Mouse (Mus musculus): ENCODE measurements around the gene Lipa. TPM values are rescaled to one million over a fixed set of nuclear protein-coding genes. Genes with fewer than 3 reads are reported as not detected.

The Lipa gene
- polyA plus RNA-seq, 1 experiment: 16.4 TPM

GRCm38 (mm10) chr19:34471703-34472102 is 55.6 kb downstream of the Lipa start:
- no peak for DNase-seq (ENCODE audit: extremely low spot score in 1 of 2, low spot score in 1 of 2)

GRCm38 (mm10) chr19:34468794-34469193 is 58.5 kb downstream of the Lipa start:
- no peak for DNase-seq (ENCODE audit: extremely low spot score in 1 of 2, low spot score in 1 of 2)

- DNase-seq (ENCODE audit: extremely low spot score in 1 of 2, low spot score in 1 of 2): no peak
Observed at GRCm38 (mm10) chr19:34468216-34468615, 59.1 kb downstream of the Lipa start.

- DNase-seq (ENCODE audit: extremely low spot score in 1 of 2, low spot score in 1 of 2): no peak
Observed at GRCm38 (mm10) chr19:34464453-34464852, 62.8 kb downstream of the Lipa start.

- DNase-seq (ENCODE audit: extremely low spot score in 1 of 2, low spot score in 1 of 2): no peak
Observed at GRCm38 (mm10) chr19:34461451-34462019, 65.7 kb downstream of the Lipa start.

GRCm38 (mm10) chr19:34450784-34451370 is 76.4 kb downstream of the Lipa start:
- no peak for DNase-seq (ENCODE audit: extremely low spot score in 1 of 2, low spot score in 1 of 2)

- DNase-seq (ENCODE audit: extremely low spot score in 1 of 2, low spot score in 1 of 2): no peak
Observed at GRCm38 (mm10) chr19:34448851-34449250, 78.4 kb downstream of the Lipa start.

GRCm38 (mm10) chr19:34445410-34446012 is 81.8 kb downstream of the Lipa start:
- no peak for DNase-seq (ENCODE audit: extremely low spot score in 1 of 2, low spot score in 1 of 2)

GRCm38 (mm10) chr19:34444785-34445184 is 82.5 kb downstream of the Lipa start:
- DNase-seq (ENCODE audit: extremely low spot score in 1 of 2, low spot score in 1 of 2): no peak

Other genes with a start within 250 kb of the Lipa start
- gene Fas, start 236.8 kb downstream of the Lipa start, polyA plus RNA-seq (2012; rRNA removed): 1.3 and 2.0 TPM in 2 replicates
- 0.98 and 2.3 TPM in 2 replicates for gene Ch25h, start 52.3 kb downstream of the Lipa start, polyA plus RNA-seq (2012; rRNA removed)
- gene Ifit2, start 23.2 kb upstream of the Lipa start, polyA plus RNA-seq (2012; rRNA removed): 7.0 and 7.3 TPM in 2 replicates
- 18.0 and 25.6 TPM in 2 replicates for gene Ifit3, start 56.1 kb upstream of the Lipa start, polyA plus RNA-seq (2012; rRNA removed)
- 2.0 and 2.7 TPM in 2 replicates for gene Ifit1bl1, start 74.5 kb upstream of the Lipa start, polyA plus RNA-seq (2012; rRNA removed)
- 8.1 and 8.4 TPM in 2 replicates for gene Ifit3b, start 80.5 kb upstream of the Lipa start, polyA plus RNA-seq (2012; rRNA removed)
- gene Ifit1bl2, start 113.3 kb upstream of the Lipa start, polyA plus RNA-seq (2012; rRNA removed): 0.42 and 0.48 TPM in 2 replicates
- gene Ifit1, start 113.4 kb upstream of the Lipa start, polyA plus RNA-seq (2012; rRNA removed): 5.8 and 5.9 TPM in 2 replicates
- gene Slc16a12, start 219.8 kb upstream of the Lipa start, polyA plus RNA-seq (2012; rRNA removed): 1.8 and 2.5 TPM in 2 replicates